Mouse (Mus musculus): ENCODE data around the gene Crim1. TPM values are rescaled to one million over a fixed set of nuclear protein-coding genes. Genes with fewer than 3 reads are reported as not detected.

The Crim1 gene
- 2.1 and 2.9 TPM in 2 replicates for polyA plus RNA-seq (2014; fragmentation: Nextera tagmentation; extraction: Ambion mirVana)

DNA sequence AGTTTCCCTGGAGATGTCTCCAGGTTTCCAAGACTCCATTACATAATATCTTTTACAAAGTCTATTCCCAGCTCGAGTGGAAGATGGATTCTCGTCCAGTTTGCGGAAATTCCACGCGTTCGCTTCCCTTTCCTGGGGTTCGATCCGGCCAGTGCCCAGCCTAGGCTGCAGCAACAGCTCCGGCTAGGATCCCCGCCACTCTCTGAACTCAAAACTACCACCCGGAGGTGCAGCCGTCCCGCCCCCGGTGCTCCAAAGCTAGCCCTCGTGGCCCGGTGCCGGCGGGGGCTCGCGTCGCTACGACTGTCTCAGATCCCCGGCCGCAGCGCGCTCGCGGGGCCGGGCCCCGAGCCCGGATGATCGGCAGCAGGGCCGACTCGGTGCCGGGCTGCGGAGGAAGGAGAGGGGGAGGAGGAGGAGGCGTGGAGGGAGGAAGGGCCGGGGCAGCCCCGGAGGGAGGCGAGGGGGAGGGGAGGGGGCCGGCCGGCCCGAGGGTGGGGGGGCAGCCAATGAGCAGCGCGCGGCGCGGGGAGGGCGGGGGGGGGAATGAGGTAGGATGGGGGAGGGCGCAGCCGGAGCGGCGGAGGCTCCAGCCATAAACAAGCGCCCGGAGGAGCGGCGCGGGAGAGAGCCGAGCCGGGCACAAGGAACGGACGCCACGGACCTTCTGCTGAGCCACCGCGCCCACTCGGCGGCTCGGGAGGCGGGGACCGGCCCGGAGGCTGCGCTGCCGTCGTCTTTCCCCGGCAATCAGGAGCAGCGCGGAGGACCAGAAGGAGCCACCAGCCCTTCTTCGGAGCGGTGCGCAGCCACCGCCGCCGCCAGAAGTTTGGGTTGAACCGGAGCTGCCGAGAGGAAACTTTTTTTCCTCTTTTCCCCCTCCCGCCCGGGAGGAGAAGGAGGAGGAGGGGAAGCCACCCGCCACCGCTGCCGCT, at the start of gene Crim1:
Gene Crim1 (plus strand): TSS at position 623 of the 935 bp plus-strand sequence.
- peak; percentile 83 for ATAC-seq (replicated peaks; ENCODE audit: insufficient number of reproducible peaks, low FRiP score, low TSS enrichment)
- no peaks in the 10 kb centered on the region for H3K4me1 ChIP-seq (ENCODE audit: control insufficient read depth, insufficient read depth, low read length)
- H3K27me3 ChIP-seq (ENCODE audit: control insufficient read depth, insufficient read depth, low read length): peaks cover 23% of the 10 kb centered on the region
- H3K9ac ChIP-seq (ENCODE audit: low read depth, low read length): peak within 1 kb of the TSS; percentile 77
- H3K4me2 ChIP-seq: peak within 1 kb of the TSS; percentile 96
- H3K36me3 ChIP-seq (ENCODE audit: control insufficient read depth, insufficient read depth, low read length): no peaks in the 10 kb centered on the region
- WGBS (ENCODE audit: insufficient replicate concordance): under 1% methylated on average over 68 of the region's 90 CpGs
- peak within 1 kb of the TSS; percentile 77 for H3K4me3 ChIP-seq (ENCODE audit: low read depth, low read length)
- H3K27ac ChIP-seq (ENCODE audit: low read depth, low read length): peak within 1 kb of the TSS; percentile 85
- H3K9me3 ChIP-seq (replicated peaks; ENCODE audit: control insufficient read depth, low read length): no peaks in the 10 kb centered on the region

DNA sequence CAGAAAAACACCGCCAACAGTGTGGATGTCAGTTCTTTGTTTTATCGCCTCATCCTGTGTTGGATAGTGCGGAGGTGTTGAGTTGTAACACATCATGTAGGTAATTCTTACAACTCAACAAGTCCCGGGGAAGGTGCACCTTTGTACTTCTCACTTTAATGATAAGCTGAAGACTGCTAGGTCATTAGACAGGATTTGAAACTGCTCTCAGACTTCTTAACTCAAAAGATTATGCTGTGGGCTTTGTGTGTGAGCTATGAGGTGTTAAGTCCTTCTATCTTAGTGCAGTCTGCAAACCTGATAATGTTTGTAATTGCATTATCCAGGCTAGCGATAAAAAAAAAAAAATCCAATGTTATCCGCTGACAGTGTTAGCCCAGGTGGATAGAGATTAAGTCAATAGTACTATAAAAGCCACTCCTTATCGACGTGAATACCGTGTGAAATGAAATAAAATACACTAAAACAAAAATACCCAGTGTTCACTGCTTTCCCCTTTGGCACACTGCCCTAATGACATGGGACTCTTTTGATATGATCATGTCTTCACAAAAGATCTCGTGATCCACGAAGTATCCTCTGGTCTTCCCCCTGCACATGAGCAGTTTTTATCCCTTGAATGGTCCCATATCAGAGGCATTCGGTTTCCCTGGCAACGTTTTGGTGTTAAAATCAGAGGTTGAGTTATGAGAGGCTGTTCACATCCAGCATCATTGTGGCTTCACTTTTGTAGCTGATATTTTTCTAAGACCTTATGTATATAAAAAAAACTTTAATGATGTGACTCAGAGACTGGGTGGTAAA, 48.4 kb upstream of the Crim1 start:
- H3K4me2 ChIP-seq: no peak overlapping the region
- no peak overlapping the region for H3K4me3 ChIP-seq (ENCODE audit: low read depth, low read length)
- no peaks in the 10 kb centered on the region for H3K9me3 ChIP-seq (replicated peaks; ENCODE audit: control insufficient read depth, low read length)
- no peak overlapping the region for H3K27ac ChIP-seq (ENCODE audit: low read depth, low read length)
- no peak for ATAC-seq (replicated peaks; ENCODE audit: insufficient number of reproducible peaks, low FRiP score, low TSS enrichment)
- H3K27me3 ChIP-seq (ENCODE audit: control insufficient read depth, insufficient read depth, low read length): no peaks in the 10 kb centered on the region
- no peaks in the 10 kb centered on the region for H3K4me1 ChIP-seq (ENCODE audit: control insufficient read depth, insufficient read depth, low read length)
- no peak overlapping the region for H3K9ac ChIP-seq (ENCODE audit: low read depth, low read length)
- no peaks in the 10 kb centered on the region for H3K36me3 ChIP-seq (ENCODE audit: control insufficient read depth, insufficient read depth, low read length)
- 55% methylated on average over 13 of the region's 13 CpGs for WGBS (ENCODE audit: insufficient replicate concordance)

DNA sequence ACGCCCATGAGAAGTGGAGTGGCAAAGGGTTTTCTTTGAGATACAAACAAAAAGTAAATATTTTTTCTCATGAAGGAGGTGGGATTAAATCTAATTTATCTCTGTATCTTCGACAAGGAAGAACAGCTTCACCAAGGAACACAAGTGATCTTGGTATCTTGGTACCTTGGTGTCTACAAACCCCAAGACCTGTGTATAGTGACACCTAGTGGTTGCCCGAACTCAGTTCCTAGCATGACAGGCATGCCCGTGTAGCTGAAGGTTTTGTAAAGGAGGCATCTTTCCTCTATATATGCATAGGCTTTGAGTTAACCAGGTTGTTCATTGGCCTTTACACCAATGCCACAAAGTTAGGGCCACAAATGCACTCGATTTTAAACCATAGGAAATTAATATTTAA, 36.8 kb upstream of the Crim1 start:
- no peak for ATAC-seq (replicated peaks; ENCODE audit: insufficient number of reproducible peaks, low FRiP score, low TSS enrichment)
- H3K27me3 ChIP-seq (ENCODE audit: control insufficient read depth, insufficient read depth, low read length): no peaks in the 10 kb centered on the region; the same call in 1 of the 2 replicates
- 28% methylated on average over 5 of the region's 5 CpGs for WGBS (ENCODE audit: insufficient replicate concordance)
- no peaks in the 10 kb centered on the region for H3K4me1 ChIP-seq (ENCODE audit: control insufficient read depth, insufficient read depth, low read length)
- no peaks in the 10 kb centered on the region for H3K9me3 ChIP-seq (replicated peaks; ENCODE audit: control insufficient read depth, low read length)
- H3K36me3 ChIP-seq (ENCODE audit: control insufficient read depth, insufficient read depth, low read length): no peaks in the 10 kb centered on the region
- H3K9ac ChIP-seq (ENCODE audit: low read depth, low read length): no peak overlapping the region
- no peak overlapping the region for H3K4me2 ChIP-seq
- H3K4me3 ChIP-seq (ENCODE audit: low read depth, low read length): no peak overlapping the region
- H3K27ac ChIP-seq (ENCODE audit: low read depth, low read length): no peak overlapping the region

DNA sequence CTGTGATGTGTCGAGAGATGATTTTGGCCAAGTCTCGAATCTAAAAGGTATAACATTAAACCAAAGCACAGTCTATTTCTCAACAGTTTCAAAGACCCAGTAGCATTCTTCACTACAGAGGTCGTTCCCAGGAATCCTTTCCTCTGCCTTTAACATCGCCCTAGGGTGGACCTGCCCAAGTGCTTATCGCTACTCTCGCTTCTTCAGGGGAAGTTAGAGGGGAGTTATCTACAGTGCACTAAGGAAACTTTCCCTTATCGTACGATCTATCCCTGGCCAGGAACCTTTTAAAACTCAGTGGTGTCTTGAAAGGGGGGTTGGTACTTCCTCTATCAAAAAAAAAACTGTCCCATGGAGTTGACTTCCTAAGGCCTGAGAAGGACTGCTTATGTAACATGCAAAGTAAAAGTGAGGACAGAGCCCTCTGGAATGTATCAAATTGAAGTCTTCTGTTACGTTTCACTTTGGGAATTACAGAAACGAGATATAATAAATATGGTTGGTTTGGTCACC, 36.3 kb upstream of the Crim1 start:
- no peaks in the 10 kb centered on the region for H3K9me3 ChIP-seq (replicated peaks; ENCODE audit: control insufficient read depth, low read length)
- H3K4me1 ChIP-seq (ENCODE audit: control insufficient read depth, insufficient read depth, low read length): no peaks in the 10 kb centered on the region
- H3K9ac ChIP-seq (ENCODE audit: low read depth, low read length): no peak overlapping the region
- ATAC-seq (replicated peaks; ENCODE audit: insufficient number of reproducible peaks, low FRiP score, low TSS enrichment): no peak
- WGBS (ENCODE audit: insufficient replicate concordance): 53% methylated on average over 10 of the region's 10 CpGs
- no peak overlapping the region for H3K27ac ChIP-seq (ENCODE audit: low read depth, low read length)
- no peaks in the 10 kb centered on the region for H3K36me3 ChIP-seq (ENCODE audit: control insufficient read depth, insufficient read depth, low read length)
- no peak overlapping the region for H3K4me2 ChIP-seq
- no peak overlapping the region for H3K4me3 ChIP-seq (ENCODE audit: low read depth, low read length)
- no peaks in the 10 kb centered on the region for H3K27me3 ChIP-seq (ENCODE audit: control insufficient read depth, insufficient read depth, low read length)

DNA sequence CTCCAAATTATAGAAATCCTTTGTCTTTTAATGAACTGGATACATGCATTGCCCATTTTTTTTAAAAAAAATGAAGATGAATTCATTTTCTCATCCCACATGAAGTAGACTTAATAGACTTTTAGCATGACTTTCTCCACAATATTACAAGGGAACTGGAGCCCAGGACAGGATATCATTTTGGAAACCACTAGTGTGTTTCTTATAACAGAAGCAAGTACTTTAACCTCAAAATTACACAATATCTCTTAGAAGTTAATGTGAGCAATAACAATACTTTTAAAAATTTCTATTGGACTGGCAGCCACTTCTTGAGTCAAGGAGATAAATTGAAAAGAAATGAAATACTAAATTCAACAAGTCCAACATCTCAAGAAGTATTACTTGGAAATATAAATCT, 34.2 kb upstream of the Crim1 start:
- H3K27me3 ChIP-seq (ENCODE audit: control insufficient read depth, insufficient read depth, low read length): no peaks in the 10 kb centered on the region
- no peaks in the 10 kb centered on the region for H3K4me1 ChIP-seq (ENCODE audit: control insufficient read depth, insufficient read depth, low read length)
- no peaks in the 10 kb centered on the region for H3K9me3 ChIP-seq (replicated peaks; ENCODE audit: control insufficient read depth, low read length)
- no peak overlapping the region for H3K4me3 ChIP-seq (ENCODE audit: low read depth, low read length)
- ATAC-seq (replicated peaks; ENCODE audit: insufficient number of reproducible peaks, low FRiP score, low TSS enrichment): no peak
- H3K9ac ChIP-seq (ENCODE audit: low read depth, low read length): no peak overlapping the region
- no peaks in the 10 kb centered on the region for H3K36me3 ChIP-seq (ENCODE audit: control insufficient read depth, insufficient read depth, low read length)
- H3K27ac ChIP-seq (ENCODE audit: low read depth, low read length): no peak overlapping the region
- H3K4me2 ChIP-seq: no peak overlapping the region

DNA sequence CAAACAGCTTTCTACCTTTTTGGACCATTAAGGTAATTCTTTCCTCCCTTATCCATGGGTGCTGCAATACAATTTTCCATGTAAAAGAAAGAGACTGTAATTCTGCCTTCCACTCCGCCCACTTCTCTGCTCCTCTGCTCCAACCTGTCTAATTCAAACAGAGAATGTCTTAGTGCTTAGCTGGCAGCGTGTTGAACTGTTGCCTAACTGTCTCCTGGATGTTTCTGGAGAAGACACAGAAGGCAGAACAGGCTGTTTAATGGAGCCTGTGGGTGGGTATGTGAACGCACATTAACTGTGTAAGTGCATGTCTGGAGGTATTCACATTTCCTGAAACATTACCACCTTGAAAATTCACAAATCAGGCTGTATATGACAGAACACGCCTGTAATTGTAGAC, 33.5 kb upstream of the Crim1 start:
- no peak overlapping the region for H3K9ac ChIP-seq (ENCODE audit: low read depth, low read length)
- no peaks in the 10 kb centered on the region for H3K36me3 ChIP-seq (ENCODE audit: control insufficient read depth, insufficient read depth, low read length)
- no peaks in the 10 kb centered on the region for H3K4me1 ChIP-seq (ENCODE audit: control insufficient read depth, insufficient read depth, low read length)
- H3K27ac ChIP-seq (ENCODE audit: low read depth, low read length): no peak overlapping the region
- H3K9me3 ChIP-seq (replicated peaks; ENCODE audit: control insufficient read depth, low read length): no peaks in the 10 kb centered on the region
- no peak for ATAC-seq (replicated peaks; ENCODE audit: insufficient number of reproducible peaks, low FRiP score, low TSS enrichment)
- H3K4me2 ChIP-seq: no peak overlapping the region
- no peaks in the 10 kb centered on the region for H3K27me3 ChIP-seq (ENCODE audit: control insufficient read depth, insufficient read depth, low read length)
- 76% methylated on average over 4 of the region's 4 CpGs for WGBS (ENCODE audit: insufficient replicate concordance)
- no peak overlapping the region for H3K4me3 ChIP-seq (ENCODE audit: low read depth, low read length)

DNA sequence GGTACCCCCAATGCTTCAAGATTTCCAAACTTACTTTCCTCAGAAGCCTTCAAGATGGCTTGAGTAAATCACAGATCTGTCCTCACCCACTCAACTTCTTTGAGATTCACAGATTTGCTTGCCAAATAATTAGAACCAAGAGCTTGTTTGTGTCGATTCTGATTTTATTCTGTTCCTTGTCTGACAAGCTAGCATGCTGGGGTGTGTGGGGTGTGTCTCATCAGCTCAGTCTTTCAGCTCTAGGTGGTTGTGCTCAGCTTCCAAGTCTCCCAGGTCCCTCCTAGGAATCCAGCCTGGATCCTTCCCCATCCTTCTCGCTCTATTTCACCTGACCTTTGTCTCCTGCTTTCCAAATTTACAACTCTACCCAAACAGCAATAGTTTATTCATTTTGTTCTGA, 27.7 kb upstream of the Crim1 start:
- Histone ChIP-seq H3K9me3 (replicated peaks; ENCODE audit: control insufficient read depth, low read length) (no peaks in the 10 kb centered on the region), H3K9ac (ENCODE audit: low read depth, low read length) (no peak overlapping the region), H3K4me3 (ENCODE audit: low read depth, low read length) (no peak overlapping the region), H3K4me1 (ENCODE audit: control insufficient read depth, insufficient read depth, low read length) (no peaks in the 10 kb centered on the region), H3K27me3 (ENCODE audit: control insufficient read depth, insufficient read depth, low read length) (no peaks in the 10 kb centered on the region), H3K36me3 (ENCODE audit: control insufficient read depth, insufficient read depth, low read length) (no peaks in the 10 kb centered on the region), H3K27ac (ENCODE audit: low read depth, low read length) (no peak overlapping the region), H3K4me2 (no peak overlapping the region)
- no peak for ATAC-seq (replicated peaks; ENCODE audit: insufficient number of reproducible peaks, low FRiP score, low TSS enrichment)
- WGBS (ENCODE audit: insufficient replicate concordance): 68% methylated on average over 2 of the region's 2 CpGs

DNA sequence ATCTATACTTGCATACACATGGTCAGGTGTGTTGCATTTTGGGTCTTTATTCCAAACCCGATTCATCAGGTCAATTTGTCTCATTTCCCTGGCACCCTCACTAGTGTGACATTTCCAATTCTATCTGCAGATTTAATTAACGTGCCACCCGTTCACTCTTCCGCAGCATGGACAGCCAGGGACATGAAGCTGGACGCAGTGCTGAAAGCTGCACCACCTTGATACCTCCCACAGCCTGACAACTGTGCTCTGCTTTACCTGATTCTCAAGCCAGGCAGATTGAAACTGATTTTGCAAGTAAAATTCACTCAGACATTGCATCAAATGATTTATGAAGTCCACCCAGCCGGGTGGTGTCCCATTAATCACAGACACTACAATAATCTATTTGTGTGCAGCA, 19.3 kb upstream of the Crim1 start:
- no peak for ATAC-seq (replicated peaks; ENCODE audit: insufficient number of reproducible peaks, low FRiP score, low TSS enrichment)
- Histone ChIP-seq H3K9me3 (replicated peaks; ENCODE audit: control insufficient read depth, low read length) (no peaks in the 10 kb centered on the region), H3K36me3 (ENCODE audit: control insufficient read depth, insufficient read depth, low read length) (no peaks in the 10 kb centered on the region), H3K27ac (ENCODE audit: low read depth, low read length) (no peak overlapping the region), H3K27me3 (ENCODE audit: control insufficient read depth, insufficient read depth, low read length) (no peaks in the 10 kb centered on the region), H3K4me2 (no peak overlapping the region), H3K4me3 (ENCODE audit: low read depth, low read length) (no peak overlapping the region), H3K4me1 (ENCODE audit: control insufficient read depth, insufficient read depth, low read length) (no peaks in the 10 kb centered on the region), H3K9ac (ENCODE audit: low read depth, low read length) (no peak overlapping the region)
- 86% methylated on average over 6 of the region's 6 CpGs for WGBS (ENCODE audit: insufficient replicate concordance)
